Mouse (Mus musculus) megakaryocyte, embryonic 14.5 days (primary cell): ENCODE data around the gene Tulp2. TPM values are rescaled to one million over a fixed set of nuclear protein-coding genes. Genes with fewer than 3 reads are reported as not detected.
A peak's percentile ranks its signal among the peaks of the same experiment; 100 is the strongest.
"Not testable (repeated sequence)": the region's sequence is repeated elsewhere in the genome, so short reads cannot be mapped to it uniquely, and the experiment has no call there.

ENCODE experiments used
- H3K27me3 ChIP-seq: replicated peaks from 2 replicates; pipeline ENCODE3; 2012; ENCODE audit warnings: inconsistent platforms
- H3K36me3 ChIP-seq: replicated peaks from 2 replicates; pipeline ENCODE3; 2012; ENCODE audit warnings: low read length, inconsistent platforms, mixed read lengths
- H3K4me1 ChIP-seq: 2 replicates; pipeline ENCODE4 v1.6.1; 2012; ENCODE audit warnings: inconsistent platforms
- H3K4me3 ChIP-seq: replicated peaks from 2 replicates; pipeline ENCODE3; 2012; ENCODE audit warnings: moderate library complexity, mild to moderate bottlenecking, inconsistent platforms
- H3K9me3 ChIP-seq: 2 replicates; pipeline ENCODE4 v1.6.1; 2012; ENCODE audit warnings: inconsistent platforms
- FLI1 ChIP-seq: IDR thresholded peaks from 2 replicates; pipeline ENCODE4 v1.6.1; 2012; ENCODE audit warnings: low read length, inconsistent platforms, mixed read lengths
- GATA1 ChIP-seq: IDR thresholded peaks from 3 replicates; pipeline ENCODE4 v1.6.1; 2012; ENCODE audit warnings: mixed read lengths, low read length, inconsistent platforms, borderline replicate concordance
- polyA plus RNA-seq: library from polyadenylated mRNA; stranded (reverse); fragments of >175 nt; gene quantifications from 2 replicates; pipeline ENCODE4 v1.2.3, GENCODE M21; 2012; ENCODE audit warnings: low replicate concordance; ENCODE audit not compliant: insufficient read depth

Tulp2 gene
- polyA plus RNA-seq, 1 experiment: not detected

DNA sequence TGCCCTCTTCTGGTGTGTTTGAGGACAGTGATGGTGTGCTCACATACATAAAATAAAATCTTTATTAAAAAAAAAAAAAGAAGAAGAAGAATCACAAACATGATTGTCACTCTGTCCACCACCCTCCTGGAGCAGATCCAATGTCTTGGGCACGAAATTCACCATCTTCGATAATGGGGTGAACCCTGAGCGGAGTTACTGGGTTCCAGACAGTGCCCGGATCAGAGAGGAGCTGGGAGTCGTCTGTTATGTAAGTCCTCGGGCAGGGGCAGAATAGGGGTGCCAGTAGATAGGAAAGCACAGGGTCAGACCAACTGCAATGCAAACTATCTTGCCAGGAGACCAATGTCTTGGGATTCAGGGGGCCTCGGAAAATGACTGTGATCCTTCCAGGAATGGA, 38.9 kb downstream of the Tulp2 start:
- Histone ChIP-seq H3K27me3 (no peaks in the 10 kb centered on the region), H3K9me3 (no peaks in the 10 kb centered on the region), H3K36me3 (peaks cover 33% of the 10 kb centered on the region), H3K4me3 (no peak overlapping the region), H3K4me1 (peaks cover 59% of the 10 kb centered on the region)
- TF ChIP-seq FLI1 (no peak), GATA1 (no peak)

DNA sequence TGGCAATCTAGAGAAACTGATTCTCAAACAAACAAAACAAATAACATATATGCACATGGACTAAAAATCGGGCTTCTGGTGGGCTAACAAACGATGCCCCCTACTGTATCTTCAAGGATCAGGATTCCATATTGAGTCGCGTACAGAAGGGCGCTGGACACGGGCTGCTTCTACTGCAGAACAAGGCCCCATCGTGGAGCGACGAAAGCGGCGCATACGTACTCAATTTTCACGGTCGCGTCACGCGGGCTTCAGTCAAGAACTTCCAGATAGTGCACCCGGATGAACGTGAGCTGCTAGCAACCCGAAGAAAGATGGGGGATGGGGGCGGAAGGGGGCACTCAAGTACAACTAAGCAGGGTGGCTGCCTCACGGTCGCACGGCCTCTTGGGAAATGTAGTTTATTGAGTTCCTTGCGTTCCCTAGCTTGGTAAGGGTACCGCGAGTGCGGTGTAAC, 40.1 kb downstream of the Tulp2 start:
- TF ChIP-seq FLI1 (no peak), GATA1 (no peak)
- no peaks in the 10 kb centered on the region for H3K9me3 ChIP-seq
- peaks cover 33% of the 10 kb centered on the region for H3K36me3 ChIP-seq
- H3K4me3 ChIP-seq: peak overlapping the region; percentile 92
- H3K27me3 ChIP-seq: no peaks in the 10 kb centered on the region
- peaks cover 59% of the 10 kb centered on the region for H3K4me1 ChIP-seq

DNA sequence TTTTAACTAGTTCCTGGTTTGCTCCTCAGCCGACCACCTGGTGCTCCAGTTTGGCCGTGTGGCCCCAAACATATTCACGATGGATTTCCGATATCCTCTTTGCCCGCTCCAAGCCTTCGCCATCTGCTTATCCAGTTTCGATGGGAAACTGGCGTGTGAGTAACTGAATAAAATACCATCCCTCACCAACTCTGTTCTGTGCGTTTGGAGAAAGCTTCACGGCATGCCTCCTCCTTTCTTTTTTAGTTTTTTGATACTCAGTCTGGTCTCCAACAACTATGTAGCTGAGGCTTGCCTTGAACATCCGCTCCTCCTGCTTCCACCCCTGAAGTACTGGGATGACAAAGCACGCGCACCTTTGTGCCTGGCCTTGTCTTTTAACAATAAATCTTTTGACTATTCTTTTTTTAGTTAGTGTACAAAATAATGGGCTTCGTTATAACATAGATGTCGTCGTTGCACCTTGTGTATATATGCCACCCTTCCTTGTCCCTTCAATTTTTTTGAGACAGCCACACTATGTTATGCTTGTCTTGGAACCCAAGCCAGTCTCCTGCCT, 40.6 kb downstream of the Tulp2 start:
- TF ChIP-seq FLI1: no peak
- TF ChIP-seq GATA1: no peak
- Histone ChIP-seq H3K27me3 (no peaks in the 10 kb centered on the region), H3K9me3 (no peaks in the 10 kb centered on the region), H3K4me3 (peak overlapping the region; percentile 92), H3K4me1 (peaks cover 63% of the 10 kb centered on the region), H3K36me3 (peaks cover 33% of the 10 kb centered on the region)

DNA sequence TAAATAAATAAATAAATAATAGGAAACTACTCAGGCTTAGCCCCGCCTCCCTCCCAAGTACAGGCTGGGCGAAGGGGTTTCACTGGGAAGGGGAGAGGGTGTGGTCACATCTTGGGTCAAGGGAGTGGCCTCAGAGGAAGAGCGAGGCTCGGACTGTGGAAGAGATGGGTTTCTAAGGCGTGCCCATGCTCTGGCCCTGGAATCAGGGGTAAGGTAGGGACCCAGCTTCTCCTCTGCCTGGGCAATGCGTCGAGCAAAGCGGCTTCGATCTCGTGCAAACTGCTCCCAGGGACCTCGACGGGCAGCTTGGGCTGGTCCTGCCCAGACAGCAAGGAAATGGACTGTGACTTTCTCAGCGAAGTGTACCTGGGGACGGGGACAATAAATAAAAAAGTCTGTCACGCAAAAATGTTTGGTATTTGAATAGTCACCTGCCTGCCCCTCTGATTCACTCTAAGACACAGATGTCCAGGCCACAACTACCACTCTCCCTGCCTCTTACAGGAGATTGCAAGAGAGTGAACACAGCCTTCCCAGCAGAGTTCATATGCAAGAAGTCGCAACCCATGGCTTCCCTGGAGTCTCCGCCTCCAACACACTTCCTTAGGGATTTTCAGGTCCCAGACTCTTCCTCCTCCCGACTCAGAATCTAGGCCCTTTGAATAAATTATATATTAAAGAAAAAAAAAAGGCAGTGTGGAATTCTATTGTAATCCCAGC, 41.4 kb downstream of the Tulp2 start:
- H3K36me3 ChIP-seq: peaks cover 33% of the 10 kb centered on the region
- peaks cover 65% of the 10 kb centered on the region for H3K4me1 ChIP-seq
- peak overlapping the region; percentile 92 for H3K4me3 ChIP-seq
- H3K9me3 ChIP-seq: no peaks in the 10 kb centered on the region
- TF ChIP-seq FLI1 (no peak), GATA1 (no peak)
- H3K27me3 ChIP-seq: no peaks in the 10 kb centered on the region

DNA sequence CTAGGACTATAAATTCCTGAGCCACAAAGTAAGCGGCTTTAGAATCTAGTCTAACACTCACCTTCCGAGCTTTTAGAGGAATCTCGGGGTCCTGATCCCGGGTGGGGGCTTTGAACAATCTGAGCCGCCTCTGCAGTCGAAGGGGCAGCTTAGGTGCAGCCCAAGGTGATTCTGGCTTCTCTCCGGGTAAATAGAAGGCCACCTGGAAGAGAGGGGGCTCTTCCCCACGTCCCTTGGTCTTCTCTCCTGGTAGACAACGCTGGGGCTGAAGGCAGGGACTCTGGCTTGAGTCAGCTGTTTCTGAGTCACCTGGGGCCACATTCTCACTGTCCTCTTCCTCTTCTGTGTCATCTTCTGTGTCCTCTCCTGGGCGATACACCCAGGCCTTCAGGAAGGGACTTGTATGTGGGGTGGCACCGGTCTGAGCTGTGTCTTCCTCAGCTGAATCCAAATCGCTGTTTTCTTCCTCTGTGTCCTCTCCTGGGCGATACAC, 42.0 kb downstream of the Tulp2 start:
- Histone ChIP-seq H3K27me3 (no peaks in the 10 kb centered on the region), H3K4me3 (peak overlapping the region; percentile 92), H3K36me3 (peaks cover 33% of the 10 kb centered on the region), H3K4me1 (peaks cover 67% of the 10 kb centered on the region), H3K9me3 (no peaks in the 10 kb centered on the region)
- TF ChIP-seq FLI1 (no peak), GATA1 (no peak)

DNA sequence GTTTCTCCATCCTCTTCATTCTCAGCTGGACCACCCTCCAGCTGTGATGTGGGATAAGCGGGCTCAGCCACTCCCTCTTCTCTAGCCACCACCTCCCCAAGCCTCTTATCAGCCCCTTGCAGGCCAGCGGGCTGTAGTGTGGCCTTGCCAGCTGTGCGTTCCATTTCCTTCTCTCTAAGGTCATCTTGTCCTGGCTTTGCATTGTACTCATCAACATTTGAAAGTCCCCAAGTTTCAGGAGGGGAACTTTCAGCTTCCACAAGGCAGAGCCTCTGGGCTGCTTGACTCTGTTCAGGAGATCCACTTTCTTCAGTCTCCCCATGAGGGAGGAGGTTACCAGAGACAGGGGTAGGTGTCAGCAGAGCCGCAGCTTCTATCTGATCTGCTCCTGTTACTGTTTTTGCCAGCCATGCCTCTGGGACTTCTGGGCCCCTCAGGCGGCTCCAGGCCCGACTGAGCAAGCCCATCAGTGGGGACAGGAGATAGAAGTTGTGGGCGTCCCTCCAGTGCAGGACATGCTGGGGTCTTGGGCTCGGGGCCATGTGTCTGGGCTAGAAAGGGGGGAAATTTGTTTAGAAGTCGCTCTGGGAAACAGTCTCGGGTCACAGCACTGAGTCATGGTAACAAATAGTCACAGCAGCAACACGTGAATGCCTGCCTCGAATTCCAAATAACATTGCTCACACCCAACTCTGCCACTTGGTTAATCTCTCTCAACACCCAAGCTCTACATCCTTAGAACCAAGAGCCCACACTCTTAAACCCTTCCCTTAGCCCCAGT, 43.4 kb downstream of the Tulp2 start:
- H3K4me3 ChIP-seq: peak overlapping the region; percentile 99
- peaks cover 33% of the 10 kb centered on the region for H3K36me3 ChIP-seq
- H3K9me3 ChIP-seq: no peaks in the 10 kb centered on the region
- H3K27me3 ChIP-seq: peaks cover 2% of the 10 kb centered on the region
- peak; percentile 97 for TF ChIP-seq GATA1
- no peak for TF ChIP-seq FLI1
- H3K4me1 ChIP-seq: peaks cover 70% of the 10 kb centered on the region

DNA sequence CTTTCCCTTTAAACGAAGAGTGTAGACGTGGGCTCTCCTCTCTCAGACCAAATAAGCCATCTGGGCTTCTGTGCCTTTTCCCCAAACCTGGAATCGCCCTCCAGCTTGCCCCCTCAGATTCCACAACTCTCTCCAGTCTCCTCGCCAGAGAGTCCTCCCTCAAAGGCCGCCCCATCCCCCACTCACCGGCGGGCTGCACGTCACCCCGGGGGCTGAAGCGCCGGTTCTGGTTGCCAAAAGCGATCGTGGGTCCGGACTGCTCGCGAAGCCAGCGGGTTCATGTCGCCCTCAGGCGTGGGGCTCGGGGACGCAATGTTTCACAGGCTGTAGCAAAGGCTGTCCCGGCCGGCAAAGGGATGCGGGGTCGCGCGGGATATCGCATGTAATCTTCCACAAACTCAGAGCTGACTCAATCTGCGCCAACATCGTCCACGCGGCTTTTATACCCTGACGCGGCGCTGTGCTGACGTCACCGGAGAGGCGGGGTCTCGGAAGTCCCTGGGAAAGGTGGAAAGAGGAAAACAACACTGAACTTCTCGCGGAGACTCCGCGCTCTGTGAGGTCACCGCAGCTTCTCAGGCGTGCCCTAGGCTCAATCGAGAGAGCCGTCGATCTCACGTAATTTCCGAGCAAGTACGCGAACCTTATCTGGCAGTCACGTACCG, 44.3 kb downstream of the Tulp2 start, which contains the start of the genes Ppp1r15a and Plekha4:
Ppp1r15a (minus strand) TSS at position 460 of the 665 bp plus-strand sequence.
Plekha4 (plus strand) TSS at position 522 of the 665 bp plus-strand sequence.
- TF ChIP-seq GATA1: peak; percentile 84; the same call in 2 of the 3 replicates
- TF ChIP-seq FLI1: no peak
- Histone ChIP-seq H3K4me3 (peak within 1 kb of the TSS; percentile 99), H3K9me3 (no peaks in the 10 kb centered on the region), H3K27me3 (peaks cover 7% of the 10 kb centered on the region), H3K36me3 (peaks cover 31% of the 10 kb centered on the region), H3K4me1 (peaks cover 72% of the 10 kb centered on the region)

DNA sequence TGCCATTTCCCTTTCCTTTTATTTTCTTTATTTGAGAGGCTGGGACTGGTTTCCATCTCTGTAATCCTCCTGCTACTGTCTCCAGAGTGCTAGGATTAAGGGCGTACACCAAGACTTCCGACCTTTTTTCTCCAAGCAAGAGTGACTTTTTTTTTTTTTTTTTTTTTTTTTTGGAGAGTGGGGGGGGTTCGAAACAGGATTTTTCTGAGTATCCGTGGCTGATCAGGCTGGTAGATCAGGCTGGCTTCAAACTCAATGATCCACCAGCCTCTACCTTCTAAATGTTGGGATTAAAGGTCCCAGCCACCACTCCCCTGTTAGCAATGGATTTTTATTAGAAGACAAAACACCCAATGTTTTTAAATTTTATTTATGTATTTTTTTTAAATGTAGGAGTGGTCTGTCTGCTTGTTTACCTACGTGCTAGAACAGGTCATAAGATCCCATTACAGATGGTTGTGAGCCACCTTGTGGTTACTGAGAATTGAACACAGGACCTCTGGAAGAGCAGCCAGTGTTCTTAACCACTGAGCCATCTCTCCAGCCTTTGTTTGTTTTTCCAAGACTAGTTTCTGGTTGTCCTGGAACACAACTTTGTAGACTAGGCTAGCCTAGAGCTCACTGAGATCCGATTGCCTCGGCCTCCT, 44.9 kb downstream of the Tulp2 start:
- H3K4me3 ChIP-seq: peak overlapping the region; percentile 99
- TF ChIP-seq GATA1 (no peak), FLI1 (no peak)
- no peaks in the 10 kb centered on the region for H3K9me3 ChIP-seq
- peaks cover 67% of the 10 kb centered on the region for H3K4me1 ChIP-seq
- H3K27me3 ChIP-seq: peaks cover 9% of the 10 kb centered on the region
- H3K36me3 ChIP-seq: peaks cover 31% of the 10 kb centered on the region

DNA sequence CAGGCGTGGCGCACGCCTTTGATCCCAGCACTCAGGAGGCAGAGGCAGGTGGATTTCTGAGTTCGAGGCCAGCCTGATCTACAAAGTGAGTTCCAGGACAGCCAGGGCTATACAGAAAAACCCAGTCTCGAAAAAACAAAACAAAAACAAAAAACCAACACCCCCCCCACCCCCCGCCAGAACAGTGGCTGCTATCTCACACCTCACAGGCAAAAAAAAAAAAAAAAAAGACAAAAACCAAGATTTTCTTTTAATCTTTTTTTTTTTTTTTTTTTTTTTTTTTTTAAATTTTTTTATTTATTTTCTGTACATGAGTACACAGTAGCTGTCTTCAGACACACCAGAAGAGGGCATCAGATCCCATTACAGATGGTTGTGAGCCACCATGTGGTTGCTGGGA, 45.5 kb downstream of the Tulp2 start:
- Histone ChIP-seq H3K36me3 (peaks cover 30% of the 10 kb centered on the region), H3K4me3 (peak overlapping the region; percentile 99), H3K4me1 (peaks cover 61% of the 10 kb centered on the region)
- H3K9me3 ChIP-seq, H3K27me3 ChIP-seq: not testable (repeated sequence)
